Comparison of ENCODE assay signal across 9 mouse cellular contexts in the genomic region with DNA sequence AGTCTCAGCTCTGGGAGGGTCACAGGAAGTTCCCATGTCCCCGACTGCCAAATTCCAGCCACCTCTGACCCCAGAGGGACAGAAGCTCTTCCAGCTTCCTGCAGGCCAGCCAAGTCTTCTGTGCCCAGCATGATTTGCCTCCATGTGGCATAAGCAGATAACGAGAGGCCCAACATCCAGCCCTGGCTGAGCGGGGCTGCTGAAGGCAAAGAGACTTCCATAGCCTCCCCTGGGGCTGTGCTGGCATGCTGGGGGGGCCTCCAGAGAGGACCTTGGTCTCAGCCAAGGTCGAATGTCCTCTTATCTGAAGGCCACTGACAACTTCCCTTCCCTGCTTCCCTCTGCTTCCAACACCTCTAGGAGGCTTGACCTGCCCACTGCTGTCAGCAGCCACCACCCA. TPM values are rescaled to one million over a fixed set of nuclear protein-coding genes. Genes with fewer than 3 reads are reported as not detected.
DNase-seq lines count a peak whose midpoint lies in the region; ATAC-seq and TF ChIP-seq lines count a peak whose summit lies in the region.
"Had no signal": no experiment of that assay in that cellular context is flagged by ENCODE, and none has a peak within 500 bp of the region (broad histone marks: within the 10 kb centered on the region; RNA-seq: fewer than 3 reads in every experiment).

No protein-coding gene starts in this region.

- no peak overlapping the region for H3K4me2 ChIP-seq in midbrain, embryonic 11.5 days
- no peak overlapping the region for H3K4me2 ChIP-seq in kidney, postnatal 0 days (ENCODE audit: low read length)
- H3K4me2 ChIP-seq in hindbrain, embryonic 14.5 days (replicated peaks) = no peak overlapping the region
- no peak overlapping the region for H3K4me2 ChIP-seq in forebrain, embryonic 11.5 days (ENCODE audit: low read depth, low read length, severe bottlenecking)

- H3K9me3 ChIP-seq in midbrain, embryonic 11.5 days (ENCODE audit: control insufficient read depth, low read length) = no peaks in the 10 kb centered on the region
- no peaks in the 10 kb centered on the region for H3K9me3 ChIP-seq in midbrain, embryonic 10.5 days (replicated peaks)
- H3K9me3 ChIP-seq in heart, embryonic 10.5 days = no peaks in the 10 kb centered on the region
- no peaks in the 10 kb centered on the region for H3K9me3 ChIP-seq in kidney, postnatal 0 days (replicated peaks; ENCODE audit: low read length)
- H3K9me3 ChIP-seq in hindbrain, embryonic 14.5 days (ENCODE audit: control insufficient read depth, low read length) = no peaks in the 10 kb centered on the region
- H3K9me3 ChIP-seq in forebrain, embryonic 11.5 days (ENCODE audit: control insufficient read depth, low read length) = no peaks in the 10 kb centered on the region

- H3K27me3 ChIP-seq in midbrain, embryonic 11.5 days (ENCODE audit: control insufficient read depth, insufficient read depth, low read length) = no peaks in the 10 kb centered on the region
- H3K27me3 ChIP-seq in midbrain, embryonic 10.5 days (ENCODE audit: low read depth, poor library complexity, severe bottlenecking) = no peaks in the 10 kb centered on the region
- H3K27me3 ChIP-seq in heart, embryonic 10.5 days (ENCODE audit: insufficient read depth, poor library complexity, severe bottlenecking) = no peaks in the 10 kb centered on the region; the same call in 1 of the 2 replicates
- H3K27me3 ChIP-seq in kidney, postnatal 0 days (ENCODE audit: insufficient read depth, low read length) = no peaks in the 10 kb centered on the region
- H3K27me3 ChIP-seq in hindbrain, embryonic 14.5 days (ENCODE audit: control insufficient read depth, insufficient read depth, low read length) = no peaks in the 10 kb centered on the region
- H3K27me3 ChIP-seq in forebrain, embryonic 11.5 days (ENCODE audit: control insufficient read depth, insufficient read depth, low read length) = no peaks in the 10 kb centered on the region
- H3K27me3 ChIP-seq: CH12.LX had no signal

- no peak for TF ChIP-seq CTCF in kidney, postnatal 0 days (IDR thresholded peaks at IDR 0.05; ENCODE audit: low read depth)

- 57% methylated on average over 4 of the region's 4 CpGs for WGBS in midbrain, embryonic 11.5 days
- WGBS in midbrain, embryonic 10.5 days = 60% methylated on average over 4 of the region's 4 CpGs
- WGBS in heart, embryonic 10.5 days = 7% methylated on average over 4 of the region's 4 CpGs
- WGBS in kidney, postnatal 0 days = 38% methylated on average over 4 of the region's 4 CpGs
- 64% methylated on average over 4 of the region's 4 CpGs for WGBS in hindbrain, embryonic 14.5 days
- WGBS in forebrain, embryonic 11.5 days = 47% methylated on average over 4 of the region's 4 CpGs

- H3K4me3 ChIP-seq in midbrain, embryonic 11.5 days (ENCODE audit: low read depth, low read length) = no peak overlapping the region
- H3K4me3 ChIP-seq in midbrain, embryonic 10.5 days = no peak overlapping the region
- peak overlapping the region; percentile 52 for H3K4me3 ChIP-seq in heart, embryonic 10.5 days
- no peak overlapping the region for H3K4me3 ChIP-seq in kidney, postnatal 0 days (replicated peaks; ENCODE audit: low read depth, low read length)
- H3K4me3 ChIP-seq in hindbrain, embryonic 14.5 days (replicated peaks; ENCODE audit: low read length) = no peak overlapping the region
- no peak overlapping the region for H3K4me3 ChIP-seq in forebrain, embryonic 11.5 days (ENCODE audit: low read depth, low read length)

- DNase-seq in midbrain, embryonic 11.5 days (ENCODE audit: low spot score, missing footprints) = peak; percentile 17
- no peak for DNase-seq in midbrain, embryonic 10.5 days (ENCODE audit: low spot score)
- DNase-seq in heart, embryonic 10.5 days (ENCODE audit: low spot score) = peak; percentile 87
- peak; percentile 19 for DNase-seq in kidney, postnatal 0 days (ENCODE audit: low spot score)
- DNase-seq in lung, postnatal 14 days = peak; percentile 70
- no peak for DNase-seq in hindbrain, embryonic 14.5 days (ENCODE audit: low spot score)
- no peak for DNase-seq in forebrain, embryonic 11.5 days (ENCODE audit: low spot score)

- H3K36me3 ChIP-seq in midbrain, embryonic 11.5 days (ENCODE audit: control insufficient read depth, insufficient read depth, low read length) = no peaks in the 10 kb centered on the region
- no peaks in the 10 kb centered on the region for H3K36me3 ChIP-seq in midbrain, embryonic 10.5 days
- H3K36me3 ChIP-seq in heart, embryonic 10.5 days = no peaks in the 10 kb centered on the region
- H3K36me3 ChIP-seq in kidney, postnatal 0 days (ENCODE audit: insufficient read depth, low read length) = no peaks in the 10 kb centered on the region
- H3K36me3 ChIP-seq in hindbrain, embryonic 14.5 days (replicated peaks; ENCODE audit: control insufficient read depth, insufficient read depth) = no peaks in the 10 kb centered on the region
- no peaks in the 10 kb centered on the region for H3K36me3 ChIP-seq in forebrain, embryonic 11.5 days (ENCODE audit: control insufficient read depth, insufficient read depth, low read length)

- no peaks in the 10 kb centered on the region; the same call in 1 of the 2 replicates for H3K4me1 ChIP-seq in midbrain, embryonic 11.5 days (ENCODE audit: control insufficient read depth, insufficient read depth, low read length)
- H3K4me1 ChIP-seq in midbrain, embryonic 10.5 days = peaks cover 12% of the 10 kb centered on the region
- peaks cover 40% of the 10 kb centered on the region for H3K4me1 ChIP-seq in heart, embryonic 10.5 days
- no peaks in the 10 kb centered on the region for H3K4me1 ChIP-seq in kidney, postnatal 0 days (replicated peaks; ENCODE audit: insufficient read depth, low read length)
- H3K4me1 ChIP-seq in hindbrain, embryonic 14.5 days (replicated peaks; ENCODE audit: control insufficient read depth, insufficient read depth, low read length) = no peaks in the 10 kb centered on the region
- no peaks in the 10 kb centered on the region for H3K4me1 ChIP-seq in forebrain, embryonic 11.5 days (replicated peaks; ENCODE audit: control insufficient read depth, insufficient read depth, low read length)

- no peak overlapping the region for H3K27ac ChIP-seq in midbrain, embryonic 11.5 days (ENCODE audit: low read depth, low read length)
- no peak overlapping the region for H3K27ac ChIP-seq in midbrain, embryonic 10.5 days (replicated peaks)
- H3K27ac ChIP-seq in heart, embryonic 10.5 days = peak overlapping the region; percentile 89
- no peak overlapping the region for H3K27ac ChIP-seq in kidney, postnatal 0 days
- H3K27ac ChIP-seq in hindbrain, embryonic 14.5 days = no peak overlapping the region
- no peak overlapping the region for H3K27ac ChIP-seq in forebrain, embryonic 11.5 days (ENCODE audit: low read depth, low read length)

- H3K9ac ChIP-seq in midbrain, embryonic 11.5 days (ENCODE audit: low read length) = no peak overlapping the region
- H3K9ac ChIP-seq in kidney, postnatal 0 days (ENCODE audit: low read depth, low read length) = no peak overlapping the region
- H3K9ac ChIP-seq in hindbrain, embryonic 14.5 days = no peak overlapping the region
- no peak overlapping the region for H3K9ac ChIP-seq in forebrain, embryonic 11.5 days (ENCODE audit: low read length)

- no peak for ATAC-seq in midbrain, embryonic 11.5 days (ENCODE audit: low FRiP score)
- ATAC-seq in kidney, postnatal 0 days (replicated peaks; ENCODE audit: low FRiP score, low read depth) = no peak
- no peak for ATAC-seq in frontal cortex, adult (ENCODE audit: low TSS enrichment)
- ATAC-seq in hindbrain, embryonic 14.5 days (ENCODE audit: low FRiP score) = no peak
- no peak for ATAC-seq in forebrain, embryonic 11.5 days (replicated peaks; ENCODE audit: low FRiP score)

RNA-seq across cellular contexts. Expression of gene Gm826, which starts 6.8 kb away (rescaled TPM):
- not detected in 2 replicates for polyA plus RNA-seq in midbrain, embryonic 11.5 days (2014; fragmentation: Nextera tagmentation; extraction: Ambion mirVana)
- polyA plus RNA-seq in midbrain, embryonic 10.5 days (2016; fragmentation: Nextera tagmentation; extraction: Ambion mirVana) = 0.35 TPM in 1 of 2 replicates, not detected in the other
- 23.5 and 40.2 TPM in 2 replicates for polyA plus RNA-seq in heart, embryonic 10.5 days (2016; fragmentation: Nextera tagmentation; extraction: Ambion mirVana)
- 0.28 and 0.49 TPM in 2 replicates for polyA plus RNA-seq in kidney, postnatal 0 days (2015; fragmentation: Nextera tagmentation; extraction: Ambion mirVana)
- polyA plus RNA-seq in hindbrain, embryonic 14.5 days (2014; fragmentation: Nextera tagmentation; extraction: Ambion mirVana) = 0.36 TPM in 1 of 2 replicates, not detected in the other
- not detected in 2 replicates for polyA plus RNA-seq in forebrain, embryonic 11.5 days (2014; fragmentation: Nextera tagmentation; extraction: Ambion mirVana)

RNA-seq across cellular contexts. Expression of gene Mafb, which starts 39.7 kb away (rescaled TPM):
- 3.2 and 3.4 TPM in 2 replicates for polyA plus RNA-seq in midbrain, embryonic 11.5 days (2014; fragmentation: Nextera tagmentation; extraction: Ambion mirVana)
- 3.3 and 4.1 TPM in 2 replicates for polyA plus RNA-seq in midbrain, embryonic 10.5 days (2016; fragmentation: Nextera tagmentation; extraction: Ambion mirVana)
- polyA plus RNA-seq in heart, embryonic 10.5 days (2016; fragmentation: Nextera tagmentation; extraction: Ambion mirVana) = 4.6 and 5.5 TPM in 2 replicates
- 31.5 and 31.7 TPM in 2 replicates for polyA plus RNA-seq in kidney, postnatal 0 days (2015; fragmentation: Nextera tagmentation; extraction: Ambion mirVana)
- 25.1 and 29.0 TPM in 2 replicates for polyA plus RNA-seq in hindbrain, embryonic 14.5 days (2014; fragmentation: Nextera tagmentation; extraction: Ambion mirVana)
- polyA plus RNA-seq in forebrain, embryonic 11.5 days (2014; fragmentation: Nextera tagmentation; extraction: Ambion mirVana) = 5.3 and 5.4 TPM in 2 replicates

Comparison
In these comparisons a context has a peak if more than half of its experiments do, and no peak if none do; other contexts are left out.
1. DNase-seq: peak in midbrain, embryonic 11.5 days (single experiment), heart, embryonic 10.5 days (single experiment), kidney, postnatal 0 days (single experiment) and lung, postnatal 14 days (single experiment); none in midbrain, embryonic 10.5 days (single experiment), hindbrain, embryonic 14.5 days (single experiment) and forebrain, embryonic 11.5 days (single experiment).
2. RNA of gene Gm826, which starts 6.8 kb away (polyA plus RNA-seq): 23.5 to 40.2 TPM in heart, embryonic 10.5 days; 0.28 to 0.49 TPM in kidney, postnatal 0 days, 0.36 TPM in hindbrain, embryonic 14.5 days, 0.35 TPM in midbrain, embryonic 10.5 days, not detected in midbrain, embryonic 11.5 days and not detected in forebrain, embryonic 11.5 days; every median in the first group is over 10 times any median in the second.